Mouse (Mus musculus): ENCODE measurements at regions not wholly inside any gene's neighbourhood (a gene's known extent, or its start where the extent isn't known, plus 50 kb on each side); places are given as distances from the start of the nearest gene placed in this dataset.
A peak's percentile ranks its signal among the peaks of the same experiment; 100 is the strongest.

DNA sequence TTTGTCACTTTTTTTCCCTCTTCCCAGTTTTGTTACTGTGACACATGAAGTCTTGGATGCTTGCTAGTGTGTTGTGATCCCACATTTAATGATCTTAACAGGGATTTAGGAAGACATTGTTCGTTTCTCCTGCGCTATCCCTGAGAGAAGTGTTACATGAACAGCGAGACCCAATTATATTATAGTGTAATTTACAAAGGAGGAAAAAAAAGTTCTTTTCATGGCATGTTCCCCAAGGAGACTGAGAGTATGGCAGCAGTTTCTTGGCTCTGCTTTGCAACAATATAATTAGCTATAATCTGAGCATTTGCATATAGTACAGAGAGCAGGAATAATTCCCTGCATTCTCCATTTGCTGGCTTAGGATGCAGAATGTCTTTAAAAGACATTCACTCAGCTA is 168.6 kb downstream of the Insc start:
- H3K36me3 ChIP-seq (ENCODE audit: control insufficient read depth, insufficient read depth, low read length), result no peaks in the 10 kb centered on the region
- no peaks in the 10 kb centered on the region for H3K79me2 ChIP-seq (ENCODE audit: control insufficient read depth, insufficient read depth, low read length)
- no peak overlapping the region for H3K27ac ChIP-seq (replicated peaks; ENCODE audit: insufficient read depth, low read depth, low read length)
- H3K9ac ChIP-seq (ENCODE audit: low read depth, low read length), result no peak overlapping the region
- H3K27me3 ChIP-seq (ENCODE audit: control insufficient read depth, insufficient read depth, low read length), result no peaks in the 10 kb centered on the region
- TF ChIP-seq CTCF (IDR thresholded peaks at IDR 0.05; ENCODE audit: low read depth, low read length), result no peak
- no peak for TF ChIP-seq POLR2A (IDR thresholded peaks at IDR 0.05; ENCODE audit: extremely low read depth, insufficient read depth, low read length)
- WGBS, result 96% methylated on average over 3 of the region's 3 CpGs
- DNase-seq (ENCODE audit: extremely low read depth, low read depth, low spot score), result no peak
- H3K4me3 ChIP-seq (ENCODE audit: insufficient read depth, low read depth, low read length), result no peak overlapping the region
- no peaks in the 10 kb centered on the region for H3K4me1 ChIP-seq (ENCODE audit: control insufficient read depth, insufficient read depth, low read length)

DNA sequence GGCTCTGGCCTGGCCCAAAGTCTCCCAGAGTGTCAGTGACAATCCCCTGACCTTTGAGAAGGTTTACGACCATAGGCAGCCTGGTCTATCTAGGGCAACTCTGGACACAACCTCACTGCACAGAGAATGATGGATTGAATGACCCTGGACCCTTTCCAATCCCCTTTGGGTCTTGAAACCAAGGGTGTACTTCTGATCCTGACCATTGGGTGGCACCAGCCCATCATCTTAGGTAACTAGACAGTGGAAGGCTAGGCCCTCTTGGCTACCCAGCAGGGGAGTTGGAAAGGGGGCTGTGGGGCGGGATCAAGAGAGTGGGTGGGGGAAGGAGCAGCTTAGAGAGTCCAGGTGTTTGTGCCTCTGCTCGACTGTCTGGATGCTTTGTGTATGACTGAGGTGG is 178.7 kb downstream of the Insc start:
- WGBS, result 10% methylated on average over 3 of the region's 3 CpGs
- Histone ChIP-seq H3K9ac (ENCODE audit: low read depth, low read length) (no peak overlapping the region), H3K79me2 (ENCODE audit: control insufficient read depth, insufficient read depth, low read length) (no peaks in the 10 kb centered on the region), H3K36me3 (ENCODE audit: control insufficient read depth, insufficient read depth, low read length) (no peaks in the 10 kb centered on the region), H3K4me1 (ENCODE audit: control insufficient read depth, insufficient read depth, low read length) (no peaks in the 10 kb centered on the region), H3K4me3 (ENCODE audit: insufficient read depth, low read depth, low read length) (no peak overlapping the region), H3K27me3 (ENCODE audit: control insufficient read depth, insufficient read depth, low read length) (no peaks in the 10 kb centered on the region), H3K27ac (replicated peaks; ENCODE audit: insufficient read depth, low read depth, low read length) (no peak overlapping the region)
- peak; percentile 25 for DNase-seq (ENCODE audit: extremely low read depth, low read depth, low spot score)
- TF ChIP-seq CTCF (IDR thresholded peaks at IDR 0.05; ENCODE audit: low read depth, low read length) (peak; percentile 56), POLR2A (IDR thresholded peaks at IDR 0.05; ENCODE audit: extremely low read depth, insufficient read depth, low read length) (no peak)

DNA sequence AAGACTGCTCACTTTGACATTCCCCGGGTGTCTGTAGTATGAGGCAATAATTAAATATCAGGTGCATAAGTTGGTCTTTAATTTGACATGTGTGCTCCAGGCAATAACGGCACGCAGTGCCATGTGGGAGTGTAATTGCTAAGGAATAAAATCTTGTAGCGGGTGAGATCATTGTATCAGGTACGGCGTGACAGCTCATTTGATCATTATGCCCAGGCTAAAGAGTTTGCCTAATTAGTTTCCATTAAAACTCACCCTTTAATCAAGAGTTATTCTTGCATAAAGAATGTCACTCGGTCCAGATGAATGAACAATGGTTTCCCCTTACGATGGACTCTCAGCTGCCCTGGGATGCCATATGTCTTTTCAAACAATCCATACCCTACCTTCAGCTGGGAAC is 190.4 kb downstream of the Insc start:
- TF ChIP-seq POLR2A (IDR thresholded peaks at IDR 0.05; ENCODE audit: extremely low read depth, insufficient read depth, low read length) (no peak), CTCF (IDR thresholded peaks at IDR 0.05; ENCODE audit: low read depth, low read length) (no peak)
- no peaks in the 10 kb centered on the region for H3K36me3 ChIP-seq (ENCODE audit: control insufficient read depth, insufficient read depth, low read length)
- WGBS, result 90% methylated on average over 8 of the region's 8 CpGs

GRCm38 (mm10) chr7:114950759-114951158 is 207.3 kb downstream of the Insc start:
- Histone ChIP-seq H3K79me2 (ENCODE audit: control insufficient read depth, insufficient read depth, low read length) (no peaks in the 10 kb centered on the region), H3K4me1 (ENCODE audit: control insufficient read depth, insufficient read depth, low read length) (no peaks in the 10 kb centered on the region), H3K9ac (ENCODE audit: low read depth, low read length) (no peak overlapping the region), H3K27ac (replicated peaks; ENCODE audit: insufficient read depth, low read depth, low read length) (no peak overlapping the region), H3K36me3 (ENCODE audit: control insufficient read depth, insufficient read depth, low read length) (no peaks in the 10 kb centered on the region), H3K27me3 (ENCODE audit: control insufficient read depth, insufficient read depth, low read length) (no peaks in the 10 kb centered on the region), H3K4me3 (ENCODE audit: insufficient read depth, low read depth, low read length) (no peak overlapping the region)
- DNase-seq (ENCODE audit: extremely low read depth, low read depth, low spot score), result no peak
- no peak for TF ChIP-seq POLR2A (IDR thresholded peaks at IDR 0.05; ENCODE audit: extremely low read depth, insufficient read depth, low read length)
- TF ChIP-seq CTCF (IDR thresholded peaks at IDR 0.05; ENCODE audit: low read depth, low read length), result no peak

More for the DNA sequence above, 190.4 kb downstream of the Insc start:
- H3K9ac ChIP-seq (ENCODE audit: low read depth, low read length), result no peak overlapping the region
- no peaks in the 10 kb centered on the region for H3K79me2 ChIP-seq (ENCODE audit: control insufficient read depth, insufficient read depth, low read length)
- no peak overlapping the region for H3K4me3 ChIP-seq (ENCODE audit: insufficient read depth, low read depth, low read length)
- no peaks in the 10 kb centered on the region for H3K27me3 ChIP-seq (ENCODE audit: control insufficient read depth, insufficient read depth, low read length)
- no peaks in the 10 kb centered on the region for H3K4me1 ChIP-seq (ENCODE audit: control insufficient read depth, insufficient read depth, low read length)
- DNase-seq (ENCODE audit: extremely low read depth, low read depth, low spot score), result no peak
- no peak overlapping the region for H3K27ac ChIP-seq (replicated peaks; ENCODE audit: insufficient read depth, low read depth, low read length)

GRCm38 (mm10) chr7:114963206-114963605 is 219.7 kb downstream of the Insc start:
- Histone ChIP-seq H3K4me3 (ENCODE audit: insufficient read depth, low read depth, low read length) (no peak overlapping the region), H3K4me1 (ENCODE audit: control insufficient read depth, insufficient read depth, low read length) (no peaks in the 10 kb centered on the region), H3K27me3 (ENCODE audit: control insufficient read depth, insufficient read depth, low read length) (no peaks in the 10 kb centered on the region), H3K9ac (ENCODE audit: low read depth, low read length) (no peak overlapping the region), H3K27ac (replicated peaks; ENCODE audit: insufficient read depth, low read depth, low read length) (no peak overlapping the region), H3K79me2 (ENCODE audit: control insufficient read depth, insufficient read depth, low read length) (no peaks in the 10 kb centered on the region), H3K36me3 (ENCODE audit: control insufficient read depth, insufficient read depth, low read length) (no peaks in the 10 kb centered on the region)
- DNase-seq (ENCODE audit: extremely low read depth, low read depth, low spot score), result no peak
- no peak for TF ChIP-seq POLR2A (IDR thresholded peaks at IDR 0.05; ENCODE audit: extremely low read depth, insufficient read depth, low read length)
- TF ChIP-seq CTCF (IDR thresholded peaks at IDR 0.05; ENCODE audit: low read depth, low read length), result no peak
- 69% methylated on average over 5 of the region's 5 CpGs for WGBS

DNA sequence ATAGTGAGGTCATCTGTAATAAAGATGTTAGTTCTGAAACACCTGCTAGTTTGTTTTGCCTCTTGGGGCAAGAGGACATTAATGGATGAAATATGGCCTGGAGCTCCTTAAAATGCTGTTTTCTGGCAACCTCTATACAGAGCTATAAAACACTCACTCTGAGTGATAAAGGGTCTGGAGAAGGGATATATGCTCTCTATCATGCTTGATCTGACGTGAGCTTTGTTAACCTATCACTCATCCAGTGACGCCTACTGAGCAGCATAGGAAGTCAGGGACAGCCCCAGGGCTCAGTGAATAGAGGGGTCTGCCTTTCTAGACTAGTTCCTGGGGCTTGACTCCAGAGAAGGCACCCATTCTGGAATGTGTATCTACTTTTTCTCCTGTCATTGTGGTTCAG is 222.4 kb downstream of the Insc start:
- no peaks in the 10 kb centered on the region for H3K36me3 ChIP-seq (ENCODE audit: control insufficient read depth, insufficient read depth, low read length)
- H3K4me1 ChIP-seq (ENCODE audit: control insufficient read depth, insufficient read depth, low read length), result no peaks in the 10 kb centered on the region
- WGBS, result 75% methylated on average over 2 of the region's 2 CpGs
- DNase-seq (ENCODE audit: extremely low read depth, low read depth, low spot score), result no peak
- H3K4me3 ChIP-seq (ENCODE audit: insufficient read depth, low read depth, low read length), result no peak overlapping the region
- no peak for TF ChIP-seq CTCF (IDR thresholded peaks at IDR 0.05; ENCODE audit: low read depth, low read length)
- TF ChIP-seq POLR2A (IDR thresholded peaks at IDR 0.05; ENCODE audit: extremely low read depth, insufficient read depth, low read length), result no peak
- H3K27me3 ChIP-seq (ENCODE audit: control insufficient read depth, insufficient read depth, low read length), result no peaks in the 10 kb centered on the region
- no peak overlapping the region for H3K27ac ChIP-seq (replicated peaks; ENCODE audit: insufficient read depth, low read depth, low read length)
- H3K9ac ChIP-seq (ENCODE audit: low read depth, low read length), result no peak overlapping the region
- H3K79me2 ChIP-seq (ENCODE audit: control insufficient read depth, insufficient read depth, low read length), result no peaks in the 10 kb centered on the region
